Mouse (Mus musculus) neural tube, embryonic 15.5 days (tissue): Measurements from ENCODE around the gene G2e3. TPM values are rescaled to one million over a fixed set of nuclear protein-coding genes. Genes with fewer than 3 reads are reported as not detected.

ENCODE experiments used
- ATAC-seq: fragments of 200-750 bp; cut with Nextera tagmentation; 2 replicates; pipeline ENCODE4 v1.8.0; 2017; ENCODE audit warnings: mild to moderate bottlenecking, moderate TSS enrichment, moderate library complexity; ENCODE audit not compliant: low FRiP score
- H3K27ac ChIP-seq: fragments of 300-500 bp; sonication (generic); replicated peaks from 2 replicates; pipeline ENCODE4 v1.5.1; 2015; ENCODE audit warnings: mild to moderate bottlenecking, inconsistent platforms
- H3K27me3 ChIP-seq: fragments of 300-500 bp; sonication (generic); replicated peaks from 2 replicates; pipeline ENCODE4 v1.6.1; 2015; ENCODE audit warnings: inconsistent platforms
- H3K36me3 ChIP-seq: fragments of 300-500 bp; sonication (generic); 2 replicates; pipeline ENCODE4 v1.6.1; 2015; ENCODE audit warnings: inconsistent platforms
- H3K4me1 ChIP-seq: fragments of 300-500 bp; sonication (generic); 2 replicates; pipeline ENCODE4 v1.6.1; 2015; ENCODE audit warnings: inconsistent platforms
- H3K4me2 ChIP-seq: fragments of 300-500 bp; sonication (generic); 2 replicates; pipeline ENCODE4 v1.6.1; 2015; ENCODE audit warnings: inconsistent platforms, mild to moderate bottlenecking, moderate library complexity
- H3K4me3 ChIP-seq: fragments of 300-500 bp; sonication (generic); replicated peaks from 2 replicates; pipeline ENCODE4 v1.5.1; 2015; ENCODE audit warnings: mild to moderate bottlenecking, inconsistent platforms
- H3K9ac ChIP-seq: fragments of 300-500 bp; sonication (generic); replicated peaks from 2 replicates; pipeline ENCODE4 v1.6.1; 2015; ENCODE audit warnings: mild to moderate bottlenecking, inconsistent platforms
- H3K9me3 ChIP-seq: fragments of 300-500 bp; sonication (generic); replicated peaks from 2 replicates; pipeline ENCODE4 v1.6.1; 2016; ENCODE audit warnings: inconsistent platforms
- WGBS: fragments of 180-500 bp; shearing (Covaris S2); methylation state at CpG from one replicate; pipeline ENCODE4 v1.1.7; 2015; ENCODE audit warnings: mixed read lengths; 5-methylcytosine and 5-hydroxymethylcytosine counted together
- polyA plus RNA-seq: library from polyadenylated mRNA; unstranded; fragments of >200 nt; fragmentation: Nextera tagmentation; extraction: Ambion mirVana; gene quantifications from 2 replicates; pipeline ENCODE4 v1.2.1, GENCODE M21; 2015

G2e3 gene
- 13.3 and 13.4 TPM in 2 replicates for polyA plus RNA-seq

- Histone ChIP-seq H3K9ac (peak within 1 kb of the TSS; percentile 85), H3K27ac (peak within 1 kb of the TSS; percentile 88), H3K4me1 (peaks cover 27% of the 10 kb centered on the region), H3K27me3 (no peaks in the 10 kb centered on the region), H3K4me2 (peak within 1 kb of the TSS; percentile 72), H3K9me3 (no peaks in the 10 kb centered on the region), H3K36me3 (0 out of 2 replicates have a peak, but pooled peaks cover 9% of the 10 kb centered on the region), H3K4me3 (peak within 1 kb of the TSS; percentile 89)
- ATAC-seq, result peak; percentile 97
- WGBS, result under 1% methylated on average over 70 of the region's 70 CpGs
Measured at GRCm38 (mm10) chr12:51347988-51348697, at the start of gene G2e3. G2e3 (plus strand) TSS chr12:51348061.

- WGBS, result 95% methylated on average over 3 of the region's 3 CpGs
- Histone ChIP-seq H3K9ac (no peak overlapping the region), H3K27ac (no peak overlapping the region), H3K9me3 (no peaks in the 10 kb centered on the region), H3K27me3 (no peaks in the 10 kb centered on the region), H3K36me3 (no peaks in the 10 kb centered on the region), H3K4me3 (no peak overlapping the region), H3K4me2 (no peak overlapping the region), H3K4me1 (no peaks in the 10 kb centered on the region)
- ATAC-seq, result no peak
Measured at GRCm38 (mm10) chr12:51323604-51324003, 24.3 kb upstream of the G2e3 start.

DNA sequence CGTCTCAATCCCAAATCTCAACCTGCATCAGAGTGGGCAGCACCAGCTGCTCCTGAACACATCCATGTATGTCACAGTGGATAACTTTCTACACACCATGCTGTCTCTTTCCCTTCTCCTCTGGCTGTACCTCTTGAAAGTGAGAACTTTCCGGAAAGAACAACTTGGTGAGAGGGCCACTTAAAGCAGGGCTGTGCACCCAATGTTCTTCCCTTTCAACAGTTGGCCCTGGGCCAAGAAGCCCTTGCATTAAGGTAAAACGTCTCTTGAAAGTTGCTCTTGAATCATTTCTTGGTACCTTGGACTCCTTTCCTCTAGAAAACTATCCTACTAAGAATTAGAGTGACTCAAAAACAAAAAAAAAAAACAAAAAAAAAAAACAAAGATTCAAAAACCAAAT is 21.0 kb upstream of the G2e3 start:
- Histone ChIP-seq H3K36me3 (no peaks in the 10 kb centered on the region), H3K9me3 (no peaks in the 10 kb centered on the region), H3K4me3 (no peak overlapping the region), H3K4me1 (no peaks in the 10 kb centered on the region), H3K27me3 (no peaks in the 10 kb centered on the region), H3K9ac (no peak overlapping the region), H3K27ac (no peak overlapping the region), H3K4me2 (no peak overlapping the region)
- no peak for ATAC-seq
- 93% methylated on average over 3 of the region's 3 CpGs for WGBS

DNA sequence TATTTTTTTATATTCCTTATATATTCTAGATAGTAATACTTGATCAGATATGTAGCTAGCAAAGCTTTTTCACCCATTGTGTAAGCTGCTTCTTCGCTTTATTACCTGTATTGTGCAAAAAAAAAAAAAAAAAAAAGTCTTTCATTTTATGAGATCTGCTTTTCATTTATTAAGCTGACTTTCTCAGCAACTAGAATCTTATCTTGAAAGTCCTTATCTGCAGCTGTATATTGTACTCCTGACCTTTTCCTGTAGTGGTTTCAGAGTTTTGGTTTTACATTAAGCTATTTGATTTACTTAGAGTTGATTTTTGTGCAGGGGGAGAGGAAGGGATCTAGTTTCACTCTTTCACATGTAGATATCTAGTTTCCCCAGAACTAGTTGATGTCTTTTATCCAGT is 10.8 kb upstream of the G2e3 start:
- Histone ChIP-seq H3K27me3 (no peaks in the 10 kb centered on the region), H3K9ac (no peak overlapping the region), H3K4me3 (no peak overlapping the region), H3K36me3 (no peaks in the 10 kb centered on the region), H3K9me3 (no peaks in the 10 kb centered on the region), H3K4me2 (no peak overlapping the region), H3K27ac (no peak overlapping the region), H3K4me1 (no peaks in the 10 kb centered on the region)
- 92% methylated on average over 1 of the region's 1 CpGs for WGBS
- no peak for ATAC-seq

GRCm38 (mm10) chr12:51346121-51346520 is 1.7 kb upstream of the G2e3 start:
- WGBS, result 33% methylated on average over 4 of the region's 4 CpGs

DNA sequence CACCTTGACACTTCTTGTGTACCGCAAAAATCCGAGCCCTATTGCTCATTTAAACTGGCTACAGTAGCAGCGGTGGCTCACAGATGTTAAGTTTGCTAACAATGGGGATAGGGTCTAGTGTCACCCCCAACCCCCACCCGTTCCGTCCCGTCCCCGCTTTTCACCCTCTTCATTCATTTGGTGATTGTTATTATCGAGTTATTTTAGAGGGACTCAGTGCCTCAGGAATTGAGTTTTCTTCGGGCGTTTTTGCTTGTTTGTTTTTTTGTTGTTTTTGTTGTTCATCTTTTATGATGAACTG is 787 bp downstream of the G2e3 start:
- ATAC-seq, result peak; percentile 66
- H3K4me3 ChIP-seq, result peak overlapping the region; percentile 89
- peaks cover 13% of the 10 kb centered on the region; the same call in 1 of the 2 replicates for H3K36me3 ChIP-seq
- peaks cover 27% of the 10 kb centered on the region for H3K4me1 ChIP-seq
- peak overlapping the region; percentile 85 for H3K9ac ChIP-seq
- peak overlapping the region; percentile 72 for H3K4me2 ChIP-seq
- H3K27ac ChIP-seq, result peak overlapping the region; percentile 88
- WGBS, result under 1% methylated on average over 10 of the region's 10 CpGs
- H3K27me3 ChIP-seq, result no peaks in the 10 kb centered on the region
- no peaks in the 10 kb centered on the region for H3K9me3 ChIP-seq

More at GRCm38 (mm10) chr12:51346121-51346520, 1.7 kb upstream of the G2e3 start:
- Histone ChIP-seq H3K27me3 (no peaks in the 10 kb centered on the region), H3K9me3 (no peaks in the 10 kb centered on the region), H3K4me1 (peaks cover 27% of the 10 kb centered on the region), H3K27ac (no peak overlapping the region), H3K36me3 (no peaks in the 10 kb centered on the region), H3K9ac (no peak overlapping the region), H3K4me3 (no peak overlapping the region), H3K4me2 (no peak overlapping the region)
- no peak for ATAC-seq

DNA sequence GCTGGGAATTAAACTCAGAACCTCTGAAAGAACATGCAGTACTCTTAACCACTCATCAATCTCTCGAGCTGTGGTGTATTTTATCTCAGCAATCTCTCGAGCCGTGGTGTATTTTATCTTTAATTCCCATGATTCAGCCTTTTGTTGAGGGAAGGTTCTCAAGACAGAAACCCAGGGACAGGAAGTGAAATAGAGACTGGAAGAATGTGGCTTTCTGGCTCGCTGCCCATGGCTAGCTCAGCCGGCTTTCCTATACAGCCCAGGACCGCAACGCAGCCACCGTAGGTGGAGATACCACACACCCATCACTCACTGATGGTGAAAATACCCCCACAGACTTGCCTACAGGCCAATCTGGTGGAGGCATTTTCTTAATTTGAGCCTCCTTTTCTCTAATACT is 7.4 kb downstream of the G2e3 start:
- H3K9me3 ChIP-seq, result no peaks in the 10 kb centered on the region
- no peaks in the 10 kb centered on the region for H3K27me3 ChIP-seq
- no peak overlapping the region for H3K9ac ChIP-seq
- peaks cover 7% of the 10 kb centered on the region for H3K4me1 ChIP-seq
- ATAC-seq, result no peak
- peaks cover 57% of the 10 kb centered on the region for H3K36me3 ChIP-seq
- H3K4me2 ChIP-seq, result no peak overlapping the region
- H3K4me3 ChIP-seq, result no peak overlapping the region
- 87% methylated on average over 8 of the region's 8 CpGs for WGBS
- no peak overlapping the region for H3K27ac ChIP-seq

- no peaks in the 10 kb centered on the region for H3K27me3 ChIP-seq
- H3K9ac ChIP-seq, result no peak overlapping the region
- no peak overlapping the region for H3K4me3 ChIP-seq
- no peaks in the 10 kb centered on the region for H3K4me1 ChIP-seq
- H3K4me2 ChIP-seq, result no peak overlapping the region
- no peak overlapping the region for H3K27ac ChIP-seq
- no peaks in the 10 kb centered on the region for H3K9me3 ChIP-seq
- peaks cover 56% of the 10 kb centered on the region for H3K36me3 ChIP-seq
- no peak for ATAC-seq
Measured at GRCm38 (mm10) chr12:51361294-51361693, 13.4 kb downstream of the G2e3 start.

GRCm38 (mm10) chr12:51362898-51363297 is 15.0 kb downstream of the G2e3 start:
- 98% methylated on average over 1 of the region's 1 CpGs for WGBS
- Histone ChIP-seq H3K36me3 (peaks cover 51% of the 10 kb centered on the region), H3K4me2 (no peak overlapping the region), H3K27me3 (no peaks in the 10 kb centered on the region), H3K9me3 (no peaks in the 10 kb centered on the region), H3K27ac (no peak overlapping the region), H3K4me1 (no peaks in the 10 kb centered on the region), H3K4me3 (no peak overlapping the region), H3K9ac (no peak overlapping the region)
- ATAC-seq, result no peak

GRCm38 (mm10) chr12:51368504-51368903 is 20.6 kb downstream of the G2e3 start:
- Histone ChIP-seq H3K9me3 (no peaks in the 10 kb centered on the region), H3K27me3 (no peaks in the 10 kb centered on the region), H3K4me2 (no peak overlapping the region), H3K36me3 (peaks cover 38% of the 10 kb centered on the region), H3K4me3 (no peak overlapping the region), H3K4me1 (no peaks in the 10 kb centered on the region), H3K9ac (no peak overlapping the region), H3K27ac (no peak overlapping the region)
- no peak for ATAC-seq
- 100% methylated on average over 3 of the region's 3 CpGs for WGBS

DNA sequence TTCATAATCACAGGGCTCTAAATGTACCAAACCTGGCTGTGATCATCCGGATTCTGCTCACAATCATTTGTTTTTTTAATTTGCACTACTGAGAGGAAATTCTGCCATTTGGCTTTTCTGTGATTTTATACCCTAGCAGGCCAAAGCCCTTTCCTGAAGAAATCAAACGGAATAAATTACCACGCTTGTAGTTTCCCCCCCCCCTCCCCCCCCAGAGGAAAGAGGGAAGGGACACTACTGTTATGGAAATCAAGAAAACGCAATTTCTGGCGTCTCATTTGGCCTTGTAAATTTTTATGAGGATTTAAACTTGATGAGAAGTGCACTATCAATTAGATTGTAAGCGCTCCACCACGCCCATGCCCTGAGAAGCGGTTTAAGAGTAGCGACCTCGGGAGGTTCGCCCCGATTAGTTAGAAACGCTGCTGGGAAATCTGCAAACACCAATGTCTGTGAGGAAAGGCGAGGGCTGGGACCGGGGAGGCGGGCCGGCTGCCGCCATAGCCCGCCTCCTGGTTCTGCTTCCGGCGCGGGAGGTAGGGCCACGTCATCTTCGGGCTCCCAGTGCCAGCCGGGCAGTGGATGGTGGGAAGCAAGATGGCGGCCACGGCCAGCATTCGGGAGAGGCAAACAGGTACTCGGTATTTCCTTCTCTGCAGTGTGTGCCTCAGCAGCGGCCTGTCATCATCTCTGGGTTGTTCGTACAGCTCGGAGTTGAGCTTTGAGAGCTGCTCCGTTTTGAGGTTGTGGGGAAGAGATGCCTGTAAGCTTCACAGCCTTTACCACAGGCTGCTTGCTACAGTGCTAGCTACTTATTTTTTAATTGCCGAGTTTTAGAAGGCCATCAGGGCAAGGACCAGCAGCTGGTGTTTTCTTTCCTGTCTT is 29.4 kb downstream of the G2e3 start, which contains the start of gene Scfd1:
Gene Scfd1, plus strand, starts transcription at position 508 of the 885 bp plus-strand sequence.
- Histone ChIP-seq H3K9me3 (no peaks in the 10 kb centered on the region), H3K27ac (peak within 1 kb of the TSS; percentile 89), H3K4me2 (peak within 1 kb of the TSS; percentile 65), H3K27me3 (no peaks in the 10 kb centered on the region), H3K36me3 (peaks cover 18% of the 10 kb centered on the region), H3K9ac (peak within 1 kb of the TSS; percentile 89), H3K4me1 (peaks cover 8% of the 10 kb centered on the region; the same call in 1 of the 2 replicates), H3K4me3 (peak within 1 kb of the TSS; percentile 83)
- under 1% methylated on average over 34 of the region's 34 CpGs for WGBS
- ATAC-seq, result peak; percentile 100

DNA sequence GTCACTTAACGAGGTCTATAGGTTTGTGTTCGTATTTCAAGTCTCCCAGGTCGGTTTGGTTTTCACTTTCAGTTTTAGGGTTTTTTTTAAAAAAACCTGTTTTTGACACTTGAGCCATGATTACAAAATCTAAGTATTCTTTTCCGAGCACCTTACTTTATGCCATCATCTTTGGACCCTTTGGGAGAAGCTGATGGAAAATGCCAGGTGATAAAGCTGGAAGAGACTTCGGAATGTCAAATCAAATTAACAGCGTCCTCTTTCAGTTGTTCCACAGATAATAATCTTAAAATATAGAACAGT is 30.0 kb downstream of the G2e3 start:
- peaks cover 18% of the 10 kb centered on the region for H3K36me3 ChIP-seq
- 23% methylated on average over 6 of the region's 6 CpGs for WGBS
- peak overlapping the region; percentile 65 for H3K4me2 ChIP-seq
- H3K27me3 ChIP-seq, result no peaks in the 10 kb centered on the region
- no peak for ATAC-seq
- H3K4me3 ChIP-seq, result peak overlapping the region; percentile 83
- H3K4me1 ChIP-seq, result peaks cover 8% of the 10 kb centered on the region; the same call in 1 of the 2 replicates
- H3K9me3 ChIP-seq, result no peaks in the 10 kb centered on the region
- peak overlapping the region; percentile 89 for H3K9ac ChIP-seq
- H3K27ac ChIP-seq, result peak overlapping the region; percentile 89
